Mouse (Mus musculus) neural tube, embryonic 12.5 days (tissue): Measurements from ENCODE around the gene Ccdc116. TPM values are rescaled to one million over a fixed set of nuclear protein-coding genes. Genes with fewer than 3 reads are reported as not detected.

Source experiments
- ATAC-seq: fragments of 200-750 bp; cut with Nextera tagmentation; 2 replicates; pipeline ENCODE4 v1.8.0; 2017; ENCODE audit warnings: low read depth, mild to moderate bottlenecking, moderate TSS enrichment, moderate library complexity; ENCODE audit not compliant: low FRiP score
- H3K27ac ChIP-seq: fragments of 300-500 bp; sonication (generic); 2 replicates; pipeline ENCODE4 v1.5.1; 2016
- H3K27me3 ChIP-seq: fragments of 300-500 bp; sonication (generic); replicated peaks from 2 replicates; pipeline ENCODE4 v1.6.1; 2016; ENCODE audit warnings: mild to moderate bottlenecking
- H3K36me3 ChIP-seq: fragments of 300-500 bp; sonication (generic); 2 replicates; pipeline ENCODE4 v1.6.1; 2016; ENCODE audit warnings: mild to moderate bottlenecking
- H3K4me1 ChIP-seq: fragments of 300-500 bp; sonication (generic); 2 replicates; pipeline ENCODE4 v1.6.1; 2016
- H3K4me2 ChIP-seq: fragments of 300-500 bp; sonication (generic); replicated peaks from 2 replicates; pipeline ENCODE4 v1.6.1; 2016; ENCODE audit warnings: mild to moderate bottlenecking
- H3K4me3 ChIP-seq: fragments of 300-500 bp; sonication (generic); 2 replicates; pipeline ENCODE4 v1.5.1; 2016
- H3K9ac ChIP-seq: fragments of 300-500 bp; sonication (generic); 2 replicates; pipeline ENCODE4 v1.6.1; 2016; ENCODE audit warnings: mild to moderate bottlenecking
- H3K9me3 ChIP-seq: fragments of 300-500 bp; sonication (generic); 2 replicates; pipeline ENCODE4 v1.6.1; 2016; ENCODE audit warnings: mild to moderate bottlenecking
- WGBS: fragments of 180-500 bp; shearing (Covaris S2); methylation state at CpG from one replicate; pipeline ENCODE4 v1.1.7; 2016; 5-methylcytosine and 5-hydroxymethylcytosine counted together
- polyA plus RNA-seq: library from polyadenylated mRNA; unstranded; fragments of >200 nt; fragmentation: Nextera tagmentation; extraction: Ambion mirVana; gene quantifications from 2 replicates; pipeline ENCODE4 v1.2.1, GENCODE M21; 2016

Gene Ccdc116
- polyA plus RNA-seq, 1 experiment from 2014 or later = 1.5 TPM

DNA sequence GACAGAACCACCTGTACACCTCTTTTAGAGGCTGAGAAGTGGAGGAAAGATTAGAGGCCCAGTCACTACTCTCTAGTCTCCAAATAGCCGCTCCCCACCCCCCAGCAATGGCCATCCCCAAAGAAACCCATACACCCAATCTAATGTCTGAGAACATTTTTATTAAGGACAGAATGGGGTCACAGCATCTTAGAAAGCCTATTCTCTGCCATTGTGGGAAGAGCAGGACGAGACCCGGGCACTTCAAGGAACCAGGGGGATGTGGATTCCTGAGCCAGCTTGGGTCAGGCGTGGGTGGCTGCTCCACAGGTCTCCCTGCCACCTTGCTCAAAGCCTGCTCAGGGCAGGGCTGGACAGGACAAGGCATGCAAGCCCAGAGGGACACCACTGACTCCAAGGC is 4.8 kb upstream of the Ccdc116 start:
- Histone ChIP-seq H3K4me3 (no peak overlapping the region), H3K27ac (no peak overlapping the region), H3K27me3 (peaks cover 15% of the 10 kb centered on the region), H3K4me2 (no peak overlapping the region), H3K4me1 (peaks cover 14% of the 10 kb centered on the region), H3K9ac (no peak overlapping the region), H3K9me3 (no peaks in the 10 kb centered on the region), H3K36me3 (peaks cover 28% of the 10 kb centered on the region)
- no peak for ATAC-seq
- WGBS = 97% methylated on average over 4 of the region's 4 CpGs

DNA sequence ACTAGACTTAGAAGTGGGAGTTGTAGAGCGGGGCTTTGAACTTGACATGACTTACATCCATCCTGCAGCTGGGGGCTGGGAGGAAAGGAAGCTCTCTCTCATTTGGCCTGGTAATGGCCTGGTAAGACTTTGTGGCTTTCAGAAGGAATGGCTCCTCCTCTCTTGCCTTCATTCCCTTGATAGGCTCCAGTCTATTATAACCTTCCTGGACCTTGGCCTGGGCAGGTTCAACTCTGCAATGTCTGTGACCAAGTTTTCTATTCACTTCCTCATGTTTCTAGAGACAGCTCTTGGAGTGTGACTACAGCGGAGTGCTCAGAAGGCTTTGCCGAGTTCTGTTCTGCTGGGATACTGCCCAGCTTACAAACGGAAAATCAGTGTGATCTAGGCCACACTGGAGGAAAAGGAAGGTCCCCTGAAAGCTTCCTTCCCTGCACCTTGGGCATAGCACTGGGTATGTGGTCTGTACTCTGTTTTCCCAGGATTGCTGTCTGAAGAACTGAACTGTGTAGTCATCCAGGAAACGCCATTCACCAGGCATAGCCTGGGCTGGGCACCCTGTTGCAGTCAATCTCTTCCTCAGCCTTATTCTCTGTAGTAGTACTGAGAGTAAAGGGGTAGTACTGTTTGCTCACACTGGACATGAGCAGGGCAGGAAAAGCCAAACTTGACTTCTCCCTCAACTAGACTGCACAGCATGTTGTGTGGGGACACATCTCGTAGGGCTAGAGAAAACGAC is 3.7 kb upstream of the Ccdc116 start:
- H3K36me3 ChIP-seq = peaks cover 28% of the 10 kb centered on the region
- H3K9ac ChIP-seq = no peak overlapping the region
- no peaks in the 10 kb centered on the region for H3K9me3 ChIP-seq
- WGBS = 86% methylated on average over 7 of the region's 7 CpGs
- no peak overlapping the region for H3K4me3 ChIP-seq
- H3K27me3 ChIP-seq = peaks cover 15% of the 10 kb centered on the region
- H3K4me1 ChIP-seq = peaks cover 14% of the 10 kb centered on the region
- ATAC-seq = no peak
- H3K27ac ChIP-seq = no peak overlapping the region
- no peak overlapping the region for H3K4me2 ChIP-seq

DNA sequence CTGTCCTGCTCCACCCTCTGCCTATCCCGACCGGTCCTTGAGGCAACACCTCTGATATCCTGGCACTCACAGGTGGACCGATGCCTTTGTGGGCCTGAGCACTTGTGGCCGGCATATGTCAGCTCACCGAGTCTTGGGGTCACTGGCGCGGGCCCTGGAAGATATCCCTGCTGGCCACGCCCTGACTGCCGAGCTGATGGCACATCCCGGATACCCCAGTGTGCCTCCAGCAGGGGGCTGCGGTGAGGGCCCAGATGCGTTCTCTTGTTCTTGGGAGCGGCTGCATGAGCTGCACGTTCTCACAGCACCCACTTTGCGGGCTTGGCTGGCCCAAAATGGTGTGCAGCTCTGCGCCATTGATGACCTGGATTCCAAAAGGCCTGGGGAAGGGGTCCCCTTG is 1.1 kb upstream of the Ccdc116 start:
- Histone ChIP-seq H3K4me2 (peak overlapping the region; percentile 94), H3K9me3 (no peaks in the 10 kb centered on the region), H3K9ac (peak overlapping the region; percentile 60; the same call in 1 of the 2 replicates), H3K27me3 (peaks cover 15% of the 10 kb centered on the region), H3K27ac (no peak overlapping the region), H3K36me3 (peaks cover 16% of the 10 kb centered on the region), H3K4me1 (peaks cover 14% of the 10 kb centered on the region), H3K4me3 (peak overlapping the region; percentile 55)
- ATAC-seq = peak; percentile 34
- 6% methylated on average over 16 of the region's 16 CpGs for WGBS

DNA sequence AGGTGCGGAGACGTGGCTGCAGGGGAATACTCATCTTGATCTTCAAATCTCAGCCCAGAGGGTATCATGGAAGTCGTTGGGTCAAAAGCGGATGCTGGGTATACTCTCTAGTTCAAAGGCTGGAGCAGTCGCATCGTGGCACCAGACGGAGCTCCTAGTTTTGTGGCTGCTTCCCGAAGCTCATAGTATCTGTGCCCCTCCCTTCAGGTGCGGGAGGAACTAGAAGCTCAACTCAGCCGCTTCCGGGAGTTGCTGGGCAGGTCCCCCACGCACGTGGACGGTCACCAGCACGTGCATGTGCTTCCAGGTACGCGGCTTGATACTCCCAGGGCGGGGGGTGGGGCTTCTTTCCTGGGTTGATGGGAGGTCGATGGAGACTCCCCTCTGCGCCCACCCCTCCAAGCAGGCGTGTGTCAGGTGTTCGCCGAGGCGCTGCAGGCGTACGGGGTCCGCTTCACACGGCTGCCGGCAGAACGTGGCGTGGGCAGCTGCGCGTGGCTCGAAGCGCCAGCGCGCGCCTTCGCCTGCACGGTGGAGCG is 431 bp upstream of the Ccdc116 start:
- H3K27ac ChIP-seq = no peak overlapping the region
- peak; percentile 37 for ATAC-seq

DNA sequence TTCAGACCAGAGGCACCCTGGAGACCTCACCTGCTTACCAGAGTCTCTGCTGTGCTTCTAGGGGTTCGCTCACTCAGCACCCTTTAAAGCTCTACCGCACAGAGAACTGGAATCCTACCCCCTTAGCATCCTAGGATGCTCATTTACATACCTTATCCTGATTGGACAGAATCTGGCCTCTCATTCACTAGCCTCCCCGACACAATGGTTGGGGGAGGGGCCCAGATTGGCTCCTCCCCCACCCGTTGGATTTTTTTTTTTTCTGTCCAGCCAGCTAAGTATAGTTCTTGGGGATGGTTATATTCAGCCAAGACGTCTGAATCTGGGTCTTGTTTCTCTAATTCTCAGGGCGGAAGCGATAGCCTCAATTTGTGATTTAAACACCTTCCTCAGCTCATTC is 2.7 kb downstream of the Ccdc116 start, which contains the start of gene Ydjc:
Gene Ydjc, plus strand, starts transcription at position 283 of the 400 bp plus-strand sequence.
- Histone ChIP-seq H3K36me3 (no peaks in the 10 kb centered on the region), H3K4me1 (peaks cover 14% of the 10 kb centered on the region), H3K9ac (no peak within 1 kb of the TSS), H3K9me3 (no peaks in the 10 kb centered on the region), H3K27ac (no peak within 1 kb of the TSS), H3K27me3 (peaks cover 15% of the 10 kb centered on the region), H3K4me2 (no peak within 1 kb of the TSS), H3K4me3 (no peak within 1 kb of the TSS)
- no peak for ATAC-seq
- WGBS = 16% methylated on average over 7 of the region's 7 CpGs

More for the DNA sequence above, 431 bp upstream of the Ccdc116 start:
- H3K27me3 ChIP-seq = peaks cover 15% of the 10 kb centered on the region
- peaks cover 14% of the 10 kb centered on the region for H3K4me1 ChIP-seq
- peak overlapping the region; percentile 94 for H3K4me2 ChIP-seq
- H3K36me3 ChIP-seq = peaks cover 10% of the 10 kb centered on the region
- WGBS = 1% methylated on average over 41 of the region's 41 CpGs
- peak overlapping the region; percentile 55 for H3K4me3 ChIP-seq
- H3K9me3 ChIP-seq = no peaks in the 10 kb centered on the region
- peak overlapping the region; percentile 60 for H3K9ac ChIP-seq

DNA sequence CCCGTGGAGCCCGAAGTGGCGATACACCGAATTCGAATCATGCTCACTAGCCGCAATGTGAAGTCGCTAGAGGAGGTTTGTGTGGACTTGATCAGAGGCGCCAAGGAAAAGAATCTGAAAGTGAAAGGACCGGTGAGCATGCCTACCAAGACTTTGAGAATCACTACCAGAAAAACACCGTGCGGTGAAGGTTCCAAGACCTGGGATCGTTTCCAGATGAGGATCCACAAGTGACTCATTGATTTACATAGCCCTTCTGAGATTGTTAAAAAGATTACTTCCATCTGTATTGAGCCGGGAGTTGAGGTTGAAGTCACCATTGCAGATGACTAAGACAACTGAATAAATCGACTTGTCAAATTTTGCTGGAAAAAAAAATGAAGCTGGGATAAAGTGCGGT is 9.7 kb downstream of the Ccdc116 start:
- H3K9me3 ChIP-seq = no peaks in the 10 kb centered on the region
- H3K36me3 ChIP-seq = no peaks in the 10 kb centered on the region
- 88% methylated on average over 15 of the region's 15 CpGs for WGBS
- no peak for ATAC-seq
- H3K4me2 ChIP-seq = no peak overlapping the region
- no peak overlapping the region for H3K9ac ChIP-seq
- no peaks in the 10 kb centered on the region; the same call in 1 of the 2 replicates for H3K4me1 ChIP-seq
- H3K4me3 ChIP-seq = no peak overlapping the region
- H3K27ac ChIP-seq = no peak overlapping the region
- no peaks in the 10 kb centered on the region for H3K27me3 ChIP-seq

DNA sequence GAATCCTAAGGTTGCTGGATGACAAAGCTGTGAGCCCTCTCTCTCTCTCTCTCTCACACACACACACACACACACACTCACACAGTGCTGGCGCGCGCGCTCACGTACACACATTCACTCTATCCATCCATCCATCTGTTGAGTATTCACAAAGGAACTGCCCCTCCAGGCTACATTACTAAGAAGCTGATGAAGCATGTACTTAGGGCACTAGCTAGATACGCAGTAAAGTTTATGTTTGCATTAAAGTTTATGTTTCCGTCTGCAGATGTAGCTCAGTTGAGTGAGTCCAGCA is 14.2 kb downstream of the Ccdc116 start:
- 39% methylated on average over 7 of the region's 7 CpGs for WGBS
- Histone ChIP-seq H3K27ac (no peak overlapping the region), H3K4me3 (peak overlapping the region; percentile 81; the same call in 1 of the 2 replicates), H3K9me3 (no peaks in the 10 kb centered on the region), H3K4me1 (peaks cover 17% of the 10 kb centered on the region), H3K36me3 (no peaks in the 10 kb centered on the region), H3K9ac (peak overlapping the region; percentile 46), H3K27me3 (no peaks in the 10 kb centered on the region), H3K4me2 (peak overlapping the region; percentile 97)
- ATAC-seq = no peak

DNA sequence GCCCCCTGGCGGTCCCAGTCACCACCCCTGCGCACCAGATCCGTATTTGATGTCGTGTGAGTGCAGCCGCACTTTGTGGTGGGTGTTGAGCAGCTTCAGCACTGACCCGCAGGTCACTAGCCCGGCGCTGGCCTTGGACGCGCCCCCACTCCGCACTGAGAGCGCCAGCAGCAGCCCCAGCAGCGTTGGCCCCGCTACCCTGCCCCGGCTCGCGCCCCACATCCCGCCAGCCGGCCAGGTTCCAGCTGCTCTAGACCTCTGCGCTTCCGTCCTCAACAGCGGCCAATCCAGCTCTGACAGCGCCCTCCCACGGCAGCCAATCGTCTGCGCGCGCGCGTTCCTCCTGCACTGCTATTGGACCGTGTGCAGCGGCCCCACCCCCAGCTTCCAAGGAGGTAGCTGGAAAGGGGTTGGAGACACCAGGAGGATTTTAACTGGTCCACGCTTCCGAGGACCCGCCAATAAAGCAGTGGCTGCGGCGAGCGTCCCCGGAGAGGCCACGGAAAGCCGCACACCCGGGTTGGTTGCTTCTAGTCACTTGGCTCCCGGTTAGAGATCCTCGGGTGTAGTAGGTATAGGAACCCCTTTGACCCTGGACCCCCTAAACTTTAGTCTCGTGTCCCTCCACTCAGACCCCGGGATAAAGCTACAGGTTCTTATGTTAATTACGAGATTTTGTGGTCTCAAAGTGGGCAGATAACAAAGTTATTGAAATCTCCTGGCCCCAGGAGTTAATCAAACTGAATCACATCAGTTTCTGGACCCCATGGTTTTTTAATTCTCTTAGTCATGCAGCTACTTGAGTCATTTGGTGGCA is 14.7 kb downstream of the Ccdc116 start, which contains the start of gene Sdf2l1:
Gene Sdf2l1, minus strand, starts transcription at position 295 of the 817 bp plus-strand sequence.
- under 1% methylated on average over 47 of the region's 47 CpGs for WGBS
- peak; percentile 98 for ATAC-seq
- no peaks in the 10 kb centered on the region for H3K9me3 ChIP-seq
- peak within 1 kb of the TSS; percentile 81 for H3K4me3 ChIP-seq
- peak within 1 kb of the TSS; percentile 97 for H3K4me2 ChIP-seq
- no peaks in the 10 kb centered on the region for H3K27me3 ChIP-seq
- peaks cover 17% of the 10 kb centered on the region for H3K4me1 ChIP-seq
- H3K36me3 ChIP-seq = no peaks in the 10 kb centered on the region
- peak within 1 kb of the TSS; percentile 80 for H3K27ac ChIP-seq
- peak within 1 kb of the TSS; percentile 72 for H3K9ac ChIP-seq

DNA sequence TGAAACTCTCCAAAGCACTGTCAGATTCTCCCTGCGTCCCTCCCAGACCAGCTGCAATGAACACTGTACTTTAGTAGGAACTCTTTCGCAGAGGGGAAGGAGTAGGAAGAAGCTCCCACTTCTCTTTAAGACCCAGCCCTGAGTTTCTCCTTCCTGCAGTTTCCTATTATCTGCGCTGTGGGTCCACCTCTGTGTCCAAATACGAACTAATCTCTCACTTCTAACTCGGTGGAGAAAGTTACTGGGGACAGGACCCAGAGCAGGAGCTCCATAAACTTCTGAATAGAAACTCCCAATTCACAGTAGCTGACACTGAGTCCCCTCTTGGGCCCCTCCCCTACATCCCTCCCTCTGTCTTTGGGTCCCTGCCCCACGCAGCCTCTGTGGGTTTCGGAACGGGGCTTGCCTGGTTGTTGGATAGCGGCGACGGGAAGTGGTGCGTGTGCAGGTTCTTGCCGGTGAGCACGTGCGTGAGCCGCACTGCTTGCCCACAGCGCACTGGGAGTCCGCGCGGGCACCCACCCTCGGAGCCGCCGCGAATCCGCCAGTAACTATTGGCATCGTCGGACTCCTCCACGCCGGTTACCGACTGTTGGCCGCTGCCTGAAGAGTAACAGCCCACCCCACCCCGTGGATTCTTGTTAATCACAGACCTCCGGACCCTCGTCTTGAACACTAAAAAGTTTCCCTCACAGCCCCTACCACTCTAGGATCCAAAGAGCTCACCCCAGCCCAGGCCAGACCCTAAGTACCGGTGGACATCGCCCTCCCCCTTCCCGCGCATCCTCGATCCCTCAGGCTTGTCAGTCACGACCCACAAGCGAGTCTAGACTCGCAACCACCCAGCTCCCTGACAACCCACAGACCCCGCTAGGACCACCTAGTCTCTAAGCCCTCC is 15.6 kb downstream of the Ccdc116 start:
- Histone ChIP-seq H3K27me3 (no peaks in the 10 kb centered on the region), H3K4me1 (peaks cover 17% of the 10 kb centered on the region), H3K4me2 (peak overlapping the region; percentile 97), H3K27ac (peak overlapping the region; percentile 80), H3K9me3 (no peaks in the 10 kb centered on the region), H3K9ac (peak overlapping the region; percentile 72), H3K36me3 (no peaks in the 10 kb centered on the region), H3K4me3 (peak overlapping the region; percentile 81)
- peak; percentile 88; the same call in 1 of the 2 replicates for ATAC-seq
- WGBS = 4% methylated on average over 43 of the region's 43 CpGs

DNA sequence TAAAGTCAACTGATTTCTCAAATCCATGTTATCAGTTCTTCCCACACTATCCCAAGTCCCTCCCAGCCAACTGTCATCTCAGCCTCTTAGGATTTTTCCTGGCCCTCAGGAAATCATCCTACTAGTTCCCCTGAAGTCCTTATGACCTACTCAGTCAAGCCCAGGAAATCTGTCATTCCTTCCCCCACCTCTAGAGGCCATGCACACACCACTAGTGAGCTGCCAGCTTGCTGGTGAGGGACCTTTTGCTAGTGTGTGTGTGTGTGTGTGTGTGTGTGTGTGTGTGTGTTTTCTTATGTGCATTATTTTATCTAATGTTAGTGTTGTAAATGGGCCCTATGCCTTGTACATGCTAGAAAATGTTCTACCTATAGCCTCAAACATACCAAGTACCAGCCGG is 19.7 kb downstream of the Ccdc116 start:
- no peak overlapping the region for H3K9ac ChIP-seq
- WGBS = 89% methylated on average over 1 of the region's 1 CpGs
- peaks cover 4% of the 10 kb centered on the region for H3K36me3 ChIP-seq
- H3K9me3 ChIP-seq = no peaks in the 10 kb centered on the region
- H3K27me3 ChIP-seq = no peaks in the 10 kb centered on the region; the same call in 1 of the 2 replicates
- no peak overlapping the region for H3K4me3 ChIP-seq
- peaks cover 36% of the 10 kb centered on the region for H3K4me1 ChIP-seq
- no peak overlapping the region for H3K27ac ChIP-seq
- ATAC-seq = no peak
- no peak overlapping the region for H3K4me2 ChIP-seq

DNA sequence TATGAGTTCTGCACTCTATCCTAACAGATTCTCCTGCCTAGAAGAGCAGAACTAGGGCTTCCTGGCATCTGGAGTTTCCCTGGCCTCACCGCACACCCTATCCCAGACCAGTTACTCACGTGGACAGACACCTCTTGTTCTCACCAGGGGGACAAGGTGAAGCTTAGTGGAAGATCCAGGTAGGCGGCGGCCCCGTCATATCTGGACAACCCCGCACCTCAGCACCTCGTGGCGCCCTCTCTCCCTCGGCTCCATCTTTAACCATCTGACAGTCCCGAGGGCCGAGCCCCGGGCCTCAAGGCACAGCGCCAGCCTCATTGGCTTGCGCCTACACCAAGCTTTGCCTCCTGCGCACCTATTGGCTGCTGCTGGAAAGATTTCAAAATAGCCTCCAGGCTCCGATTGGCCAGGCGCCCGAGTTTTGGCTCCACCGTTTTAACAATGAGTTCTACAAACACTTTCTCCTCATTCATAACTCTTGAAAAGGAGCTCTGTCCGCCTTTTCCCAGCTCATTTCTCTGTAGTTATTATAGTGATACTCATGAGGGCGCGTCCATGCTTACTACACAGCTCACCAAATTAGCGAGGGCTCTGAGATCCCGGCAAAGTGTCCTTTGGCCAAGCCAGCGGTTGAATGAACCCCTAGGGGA is 22.0 kb downstream of the Ccdc116 start, which contains the start of gene 2610318N02Rik:
Gene 2610318N02Rik, minus strand, starts transcription at position 297 of the 650 bp plus-strand sequence.
- ATAC-seq = peak; percentile 96
- no peaks in the 10 kb centered on the region for H3K9me3 ChIP-seq
- under 1% methylated on average over 25 of the region's 25 CpGs for WGBS

More for the DNA sequence above, 22.0 kb downstream of the Ccdc116 start, which contains the start of gene 2610318N02Rik:
- peak within 1 kb of the TSS; percentile 79 for H3K9ac ChIP-seq
- peak within 1 kb of the TSS; percentile 82 for H3K4me2 ChIP-seq
- H3K4me1 ChIP-seq = peaks cover 25% of the 10 kb centered on the region
- no peak within 1 kb of the TSS for H3K27ac ChIP-seq
- H3K36me3 ChIP-seq = peaks cover 23% of the 10 kb centered on the region
- H3K4me3 ChIP-seq = peak within 1 kb of the TSS; percentile 53
- no peaks in the 10 kb centered on the region; the same call in 1 of the 2 replicates for H3K27me3 ChIP-seq
